Mouse (Mus musculus): Measurements from ENCODE around the gene Nfyc. TPM values are rescaled to one million over a fixed set of nuclear protein-coding genes. Genes with fewer than 3 reads are reported as not detected.

Nfyc gene
- polyA plus RNA-seq, 1 experiment, result 59.4 TPM

GRCm38 (mm10) chr4:120813762-120814161 is 17.6 kb downstream of the Nfyc start:
- TF ChIP-seq GATA1 (IDR thresholded peaks at IDR 0.05; ENCODE audit: low read length), result no peak

- no peak for TF ChIP-seq GATA1 (IDR thresholded peaks at IDR 0.05; ENCODE audit: low read length)
These were observed 25.6 kb downstream of the Nfyc start for GRCm38 (mm10) chr4:120805816-120806215.

- TF ChIP-seq GATA1 (IDR thresholded peaks at IDR 0.05; ENCODE audit: low read length), result no peak
These were observed 29.9 kb downstream of the Nfyc start for GRCm38 (mm10) chr4:120801446-120801845.

- no peak for TF ChIP-seq GATA1 (IDR thresholded peaks at IDR 0.05; ENCODE audit: low read length)
These were observed 30.7 kb downstream of the Nfyc start for GRCm38 (mm10) chr4:120800691-120801090.

GRCm38 (mm10) chr4:120799680-120800166 is 31.6 kb downstream of the Nfyc start:
- TF ChIP-seq GATA1 (IDR thresholded peaks at IDR 0.05; ENCODE audit: low read length), result no peak

GRCm38 (mm10) chr4:120797985-120798725 is 33.2 kb downstream of the Nfyc start:
- TF ChIP-seq GATA1 (IDR thresholded peaks at IDR 0.05; ENCODE audit: low read length), result no peak

- TF ChIP-seq GATA1 (IDR thresholded peaks at IDR 0.05; ENCODE audit: low read length), result no peak
These were observed 34.7 kb downstream of the Nfyc start for GRCm38 (mm10) chr4:120796687-120797086.

GRCm38 (mm10) chr4:120795646-120796045 is 35.7 kb downstream of the Nfyc start:
- TF ChIP-seq GATA1 (IDR thresholded peaks at IDR 0.05; ENCODE audit: low read length), result no peak

- TF ChIP-seq GATA1 (IDR thresholded peaks at IDR 0.05; ENCODE audit: low read length), result no peak
These were observed 38.5 kb downstream of the Nfyc start for GRCm38 (mm10) chr4:120792918-120793317.

- no peak for TF ChIP-seq GATA1 (IDR thresholded peaks at IDR 0.05; ENCODE audit: low read length)
These were observed 41.3 kb downstream of the Nfyc start for GRCm38 (mm10) chr4:120790027-120790426.

- no peak for TF ChIP-seq GATA1 (IDR thresholded peaks at IDR 0.05; ENCODE audit: low read length)
These were observed 75.6 kb downstream of the Nfyc start for GRCm38 (mm10) chr4:120755801-120756200.

- TF ChIP-seq GATA1 (IDR thresholded peaks at IDR 0.05; ENCODE audit: low read length), result no peak
These were observed 76.1 kb downstream of the Nfyc start for GRCm38 (mm10) chr4:120755299-120755698.

- no peak for TF ChIP-seq GATA1 (IDR thresholded peaks at IDR 0.05; ENCODE audit: low read length)
These were observed 81.8 kb downstream of the Nfyc start for GRCm38 (mm10) chr4:120749601-120750000.

- no peak for TF ChIP-seq GATA1 (IDR thresholded peaks at IDR 0.05; ENCODE audit: low read length)
These were observed 83.2 kb downstream of the Nfyc start, which contains the start of gene Kcnq4 for GRCm38 (mm10) chr4:120747941-120748866. Kcnq4 (minus strand) TSS chr4:120748612.

GRCm38 (mm10) chr4:120747243-120747792 is 84.1 kb downstream of the Nfyc start:
- no peak for TF ChIP-seq GATA1 (IDR thresholded peaks at IDR 0.05; ENCODE audit: low read length)
